Mouse (Mus musculus) small intestine, adult 2 months (tissue): ENCODE data around the gene Rhobtb1.

Experiments used
- CTCF ChIP-seq: fragments of 200-500 bp; IDR thresholded peaks from 2 replicates; pipeline ENCODE4 v1.5.1; 2012; ENCODE audit warnings: low read depth, mild to moderate bottlenecking, control low read depth, inconsistent platforms, low read length, moderate library complexity, mixed read lengths; ENCODE audit not compliant: insufficient replicate concordance, insufficient read length; ENCODE audit errors: extremely low read depth
- POLR2A ChIP-seq: fragments of 200-500 bp; IDR thresholded peaks from 2 replicates; pipeline ENCODE4 v1.6.1; 2012; ENCODE audit warnings: low read depth, mild to moderate bottlenecking, control low read depth, inconsistent platforms, low read length, moderate library complexity

DNA sequence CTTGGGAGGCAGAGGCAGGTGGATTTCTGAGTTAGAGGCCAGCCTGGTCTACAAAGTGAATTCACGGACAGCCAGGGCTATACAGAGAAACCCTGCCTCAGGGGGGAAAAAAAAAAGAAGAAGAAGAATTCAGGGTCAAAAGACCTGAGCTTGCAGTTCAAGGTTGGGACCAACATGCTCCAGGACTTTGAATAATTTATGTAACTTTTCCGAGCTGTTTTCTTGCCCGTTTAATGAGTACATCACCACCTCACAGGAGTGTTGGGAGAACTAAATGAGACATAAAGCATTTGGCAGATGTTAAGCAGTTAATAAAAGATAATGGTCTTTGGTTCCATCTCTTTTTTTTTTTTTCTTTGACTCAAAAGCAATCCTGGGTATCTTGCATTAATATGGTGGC lies 10.3 kb downstream of the Rhobtb1 start:
- TF ChIP-seq CTCF (no peak), POLR2A (no peak)
